Mouse (Mus musculus): ENCODE results near the gene Ddc.

The Ddc gene

DNA sequence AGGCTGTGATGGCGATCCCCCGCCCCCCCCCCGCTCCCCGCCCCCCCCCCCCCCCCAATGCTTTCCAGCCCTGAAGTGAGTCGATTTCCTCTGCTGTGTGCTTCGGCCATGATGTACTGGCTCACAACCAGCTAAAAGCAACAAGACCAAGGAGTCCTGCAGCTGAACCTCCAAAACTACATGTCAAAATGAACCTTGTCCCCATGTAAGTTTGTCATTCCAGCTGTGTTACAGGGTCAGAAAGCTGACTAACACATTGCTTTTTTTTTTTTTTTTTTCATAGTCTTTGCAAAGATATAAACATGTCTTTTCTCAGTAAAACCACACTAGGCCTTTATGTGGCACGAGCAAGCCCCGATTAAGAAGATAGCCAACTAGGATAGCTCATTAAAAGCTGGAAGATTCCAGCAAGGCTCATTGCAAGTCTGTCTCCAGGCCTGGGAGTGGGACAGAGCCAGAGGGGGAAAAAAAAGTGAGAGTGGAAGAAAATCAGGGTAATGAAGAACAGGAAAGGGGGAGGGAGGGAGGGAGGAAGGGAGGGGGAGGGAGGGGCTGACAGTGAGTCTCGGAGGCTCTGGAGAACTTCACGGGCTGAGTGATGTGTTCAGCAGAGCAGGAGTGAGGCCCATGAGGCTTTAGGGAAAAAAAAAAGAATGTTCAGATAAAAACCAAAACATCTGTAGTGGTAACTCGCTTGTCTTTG lies 19.5 kb downstream of the Ddc start:
- DNase-seq (ENCODE audit: low spot score in 2 of 2): peak in 1 of 2 experiments; percentile 19

DNA sequence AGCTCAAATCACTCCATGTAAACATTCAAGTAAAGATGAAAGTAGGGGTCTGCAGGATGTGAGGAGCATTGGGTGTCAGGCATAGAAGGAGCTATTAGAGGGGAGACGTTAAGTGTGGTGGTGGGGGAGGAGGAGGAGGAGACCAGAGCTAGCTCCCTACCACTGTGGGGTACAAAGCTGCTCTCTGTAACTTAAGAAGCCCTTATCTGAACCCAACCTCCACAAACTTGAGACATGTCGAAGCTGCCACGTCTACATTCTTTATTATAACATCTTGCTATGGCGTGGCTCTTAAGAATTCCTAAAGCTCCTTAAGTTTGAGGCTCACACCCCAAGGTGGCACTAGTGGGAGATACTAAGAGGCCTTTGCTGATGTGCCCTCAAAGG lies 20.1 kb downstream of the Ddc start:
- no peak for DNase-seq (ENCODE audit: low spot score in 2 of 2)

DNA sequence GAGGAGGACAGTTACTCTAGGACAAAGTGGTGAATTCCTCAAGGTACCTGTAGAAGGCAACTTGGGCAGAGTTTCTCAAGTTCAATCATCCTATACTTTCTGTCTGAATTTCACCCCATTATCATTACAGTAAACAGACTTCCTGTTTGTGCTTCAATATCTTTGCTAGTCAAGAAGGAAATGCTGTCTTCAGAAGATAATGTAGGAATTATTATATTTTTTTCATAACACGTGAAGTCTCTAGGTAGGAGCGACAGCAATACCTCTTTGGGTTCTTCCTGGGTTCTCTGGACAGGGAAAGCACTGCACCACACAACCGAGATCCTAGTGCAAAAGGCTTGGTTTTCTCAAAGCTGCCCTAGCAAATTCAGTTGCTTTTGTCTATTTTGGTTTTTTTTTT lies 21.6 kb downstream of the Ddc start:
- DNase-seq (ENCODE audit: low spot score in 2 of 2): no peak

GRCm38 (mm10) chr11:11875230-11875629 lies 22.7 kb downstream of the Ddc start:
- peak in 1 of 2 experiments; percentile 18 for DNase-seq (ENCODE audit: low spot score in 2 of 2)

- peak in 1 of 2 experiments; percentile 34 for DNase-seq (ENCODE audit: low spot score in 2 of 2)
Measured at GRCm38 (mm10) chr11:11873023-11873908, 24.7 kb downstream of the Ddc start.

DNA sequence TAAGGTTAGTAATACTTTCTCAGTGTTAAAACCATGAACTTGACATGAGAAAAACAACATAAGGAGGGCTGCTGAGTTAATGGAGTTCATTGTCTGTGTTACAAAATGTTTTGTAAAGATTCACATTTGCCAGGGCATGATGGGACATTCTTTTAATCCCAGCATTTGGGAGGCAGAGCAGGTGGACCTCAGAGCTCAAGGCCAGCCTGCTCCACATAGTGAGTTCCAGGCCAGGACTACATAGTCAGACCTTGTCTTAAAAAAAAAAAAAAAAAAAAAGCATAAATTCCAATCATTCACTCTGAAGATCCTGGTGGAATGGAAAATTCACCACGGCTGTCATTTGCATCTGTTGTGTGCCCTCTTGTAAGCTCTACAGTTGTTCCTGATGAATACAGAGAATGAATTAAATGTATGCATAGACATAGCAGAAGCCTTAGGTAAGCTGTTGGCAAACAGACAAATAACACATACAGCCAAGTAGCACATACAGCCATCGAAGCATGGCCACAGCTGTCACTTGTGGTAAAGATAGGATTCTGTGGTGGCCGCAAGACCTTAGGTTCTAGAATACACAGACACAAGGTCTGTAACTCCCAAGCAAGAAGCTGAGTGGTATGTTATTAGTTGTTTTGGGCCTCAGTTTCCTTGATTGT lies 25.7 kb downstream of the Ddc start:
- no peak for DNase-seq (ENCODE audit: low spot score in 2 of 2)

DNA sequence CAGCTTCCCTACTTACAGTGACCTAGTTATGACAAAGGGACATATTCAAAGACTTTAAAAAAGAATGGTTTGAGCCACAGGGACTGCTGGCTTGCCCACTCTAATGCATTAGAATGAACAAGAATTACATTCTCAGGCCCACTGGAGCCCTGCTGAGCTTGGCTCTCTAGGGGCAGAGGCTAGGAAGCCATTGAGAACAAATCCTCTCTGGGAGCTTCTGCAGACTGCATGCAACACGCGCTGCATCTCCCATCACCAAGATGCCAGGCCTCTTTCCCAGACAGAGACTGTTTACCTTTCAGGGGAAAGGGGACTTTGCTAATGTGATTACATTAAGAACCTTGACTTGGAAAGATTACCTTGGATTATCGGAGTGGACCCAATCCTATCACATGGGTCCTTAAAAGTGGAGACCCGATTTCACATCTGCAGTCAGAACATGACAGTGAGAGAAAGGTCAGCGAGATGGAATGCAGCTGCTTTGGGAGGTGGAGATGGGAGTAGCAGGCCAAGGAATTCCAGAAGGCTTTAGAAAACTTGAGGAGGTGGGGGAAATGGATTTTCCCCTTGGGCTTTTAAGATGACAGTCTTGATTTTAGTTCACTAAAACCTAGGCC lies 26.6 kb downstream of the Ddc start:
- no peak for DNase-seq (ENCODE audit: low spot score in 2 of 2)

GRCm38 (mm10) chr11:11867971-11868481 lies 29.9 kb downstream of the Ddc start:
- DNase-seq (ENCODE audit: low spot score in 2 of 2): no peak

- DNase-seq (ENCODE audit: low spot score in 2 of 2): no peak
Measured at GRCm38 (mm10) chr11:11866696-11867095, 31.2 kb downstream of the Ddc start.

DNA sequence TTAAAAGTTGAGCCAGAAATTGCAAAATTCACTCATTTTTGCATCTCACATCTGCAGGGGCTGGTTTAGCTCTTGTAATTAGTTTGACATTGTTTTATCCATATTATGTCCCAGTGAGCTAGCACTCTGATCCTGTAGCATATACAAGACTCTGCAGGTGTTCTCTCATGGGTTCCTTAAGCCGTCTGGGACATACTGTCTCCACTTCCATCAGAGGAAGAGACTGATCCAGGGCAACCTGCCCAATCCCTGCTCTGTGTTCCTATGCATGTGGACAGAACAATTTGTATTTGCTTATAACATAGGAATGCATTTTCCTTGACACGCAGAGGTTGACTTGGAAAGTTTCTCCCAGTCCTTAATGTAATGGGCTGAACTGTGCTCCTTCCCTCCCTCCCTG lies 32.8 kb downstream of the Ddc start:
- no peak for DNase-seq (ENCODE audit: low spot score in 2 of 2)

- no peak for DNase-seq (ENCODE audit: low spot score in 2 of 2)
Measured at GRCm38 (mm10) chr11:11864446-11865101, 33.4 kb downstream of the Ddc start.

- DNase-seq (ENCODE audit: low spot score in 2 of 2): no peak
Measured at GRCm38 (mm10) chr11:11862502-11862901, 35.4 kb downstream of the Ddc start.

DNA sequence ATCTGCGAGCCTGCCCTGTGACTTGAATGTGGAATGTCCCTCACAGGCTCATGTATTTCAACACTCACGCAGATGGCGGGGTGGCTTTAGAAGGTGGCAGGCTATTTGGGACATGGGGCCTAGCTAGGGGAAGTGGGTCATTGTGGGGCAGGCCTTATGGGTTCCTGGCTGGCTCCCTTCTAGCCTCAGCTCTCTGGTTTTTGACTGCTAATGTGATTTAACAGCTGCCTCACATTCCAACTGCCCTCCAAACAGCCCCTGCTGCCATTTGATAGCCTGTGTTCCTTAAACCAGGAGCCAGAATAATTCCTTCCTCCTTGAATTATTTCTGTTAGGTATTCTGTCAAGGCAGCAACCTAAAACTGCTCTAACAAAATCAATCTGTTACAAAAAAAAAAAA lies 41.0 kb downstream of the Ddc start:
- DNase-seq (ENCODE audit: low spot score in 2 of 2): no peak

DNA sequence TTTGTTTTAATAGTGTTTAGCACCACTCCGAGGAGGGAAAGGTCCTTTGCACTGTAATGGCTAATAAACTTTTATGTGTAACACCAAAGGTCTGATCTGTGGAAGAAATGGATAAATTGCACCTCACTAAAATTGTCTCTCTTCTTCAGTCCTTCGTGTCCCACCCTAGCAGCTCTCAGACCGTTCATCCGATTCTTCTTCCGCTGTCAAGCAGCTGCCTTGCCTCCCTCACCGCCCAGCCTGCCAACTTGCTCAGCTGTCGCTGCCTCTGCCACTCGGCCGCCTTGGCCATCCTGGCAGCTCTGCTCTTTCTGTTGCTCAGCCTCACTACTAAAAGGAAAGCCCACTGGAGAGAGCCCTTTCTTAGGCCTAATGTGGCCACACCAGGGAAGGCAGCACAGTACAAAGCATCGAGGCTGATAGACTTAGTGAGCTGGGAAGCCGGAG lies 42.2 kb downstream of the Ddc start:
- DNase-seq (ENCODE audit: low spot score in 2 of 2): no peak

DNA sequence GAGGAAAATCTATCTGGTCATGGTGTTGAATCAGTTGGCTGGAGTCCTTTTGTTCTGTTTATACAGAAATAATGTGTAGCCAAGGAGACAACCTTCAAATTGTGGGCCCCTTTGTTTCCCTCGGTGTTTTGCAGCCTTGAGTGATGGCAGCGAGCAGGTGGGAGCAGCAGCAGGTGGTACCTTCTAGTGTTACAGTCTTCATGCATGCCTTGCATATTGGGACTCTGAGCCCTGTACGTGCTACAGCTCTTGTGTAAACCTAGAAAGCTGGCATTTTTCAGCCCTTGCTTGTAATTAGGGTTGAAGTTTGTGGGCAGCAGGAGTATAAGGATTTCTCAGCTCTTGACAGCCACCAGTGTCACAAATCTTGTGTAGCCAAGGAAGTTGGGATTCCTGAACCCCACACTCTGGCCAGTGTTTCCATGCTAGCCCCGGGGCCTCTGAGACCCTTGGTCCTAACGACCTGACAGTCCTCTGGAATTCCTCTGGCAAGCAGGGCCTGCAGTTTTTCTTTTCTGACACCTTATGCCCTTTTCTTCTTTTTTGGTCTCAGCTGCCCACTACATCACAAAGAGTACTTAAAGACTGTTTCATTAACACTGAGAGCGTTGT lies 42.8 kb downstream of the Ddc start:
- no peak for DNase-seq (ENCODE audit: low spot score in 2 of 2)

- no peak for DNase-seq (ENCODE audit: low spot score in 2 of 2)
Measured at GRCm38 (mm10) chr11:11853731-11854461, 44.0 kb downstream of the Ddc start.

GRCm38 (mm10) chr11:11851957-11852505 lies 45.9 kb downstream of the Ddc start:
- DNase-seq (ENCODE audit: low spot score in 2 of 2): no peak

DNA sequence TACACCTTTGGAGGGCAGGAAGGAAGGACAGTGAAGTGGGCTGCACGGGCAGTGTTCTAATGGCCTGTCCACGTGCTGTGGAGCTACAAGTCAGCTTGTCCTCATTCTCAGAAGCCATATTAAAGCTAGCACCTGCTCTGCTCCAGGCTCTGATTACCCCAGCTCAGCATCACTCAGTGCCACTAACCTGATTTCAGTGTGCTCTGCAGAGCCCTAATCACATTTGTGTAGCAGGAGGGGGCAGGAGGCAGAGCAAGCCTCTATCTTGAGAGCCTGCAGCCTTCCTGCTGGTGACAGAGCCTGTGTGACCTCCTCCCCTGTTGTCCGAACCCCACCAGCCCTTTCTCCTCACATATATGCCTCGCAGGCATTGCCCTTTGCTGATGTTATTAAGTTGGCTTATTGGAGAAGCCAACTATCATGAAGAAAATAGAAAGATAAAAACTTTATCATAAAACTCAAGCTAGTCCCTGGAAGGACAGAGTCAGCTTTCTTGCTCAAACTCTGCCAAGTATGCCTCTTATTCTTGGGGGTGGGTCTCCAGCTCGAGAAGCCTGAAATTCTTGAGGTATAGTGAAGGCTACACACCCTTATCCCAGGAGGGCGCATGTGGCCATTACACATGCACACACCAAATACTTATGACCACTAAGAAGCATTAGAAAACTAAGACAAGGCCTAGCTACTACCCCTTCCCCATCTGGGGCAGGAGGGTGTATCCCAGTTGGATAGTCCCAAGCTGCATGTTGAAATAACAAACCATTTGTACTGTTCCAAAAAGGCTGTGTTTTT lies 47.3 kb downstream of the Ddc start:
- no peak for DNase-seq (ENCODE audit: low spot score in 2 of 2)
